Mouse (Mus musculus) liver, embryonic 11.5 days (tissue): ENCODE measurements around the gene Ghrl. TPM values are rescaled to one million over a fixed set of nuclear protein-coding genes. Genes with fewer than 3 reads are reported as not detected.

Experiments
- ATAC-seq: fragments of 200-750 bp; cut with Nextera tagmentation; replicated peaks from 2 replicates; pipeline ENCODE4 v1.8.0; 2017; ENCODE audit warnings: moderate number of reproducible peaks, mild to moderate bottlenecking, moderate TSS enrichment, moderate library complexity; ENCODE audit not compliant: low FRiP score
- DNase-seq: peaks from one replicate; pipeline ENCODE4 v3.0.0-alpha.2; 2017; ENCODE audit warnings: low spot score
- H3K27ac ChIP-seq: fragments of 300-500 bp; sonication (generic); 2 replicates; pipeline ENCODE4 v1.5.1; 2014; ENCODE audit warnings: mild to moderate bottlenecking, low read depth, low read length, control low read depth
- H3K27me3 ChIP-seq: fragments of 300-500 bp; sonication (generic); replicated peaks from 2 replicates; pipeline ENCODE4 v1.6.1; 2014; ENCODE audit warnings: low read length, mixed read lengths; ENCODE audit not compliant: control insufficient read depth, insufficient read depth
- H3K36me3 ChIP-seq: fragments of 300-500 bp; sonication (generic); 2 replicates; pipeline ENCODE4 v1.6.1; 2014; ENCODE audit warnings: mild to moderate bottlenecking, low read length, moderate library complexity, mixed read lengths; ENCODE audit not compliant: control insufficient read depth, insufficient read depth
- H3K4me1 ChIP-seq: fragments of 300-500 bp; sonication (generic); replicated peaks from 2 replicates; pipeline ENCODE4 v1.6.1; 2014; ENCODE audit warnings: low read length, mixed read lengths; ENCODE audit not compliant: control insufficient read depth, insufficient read depth
- H3K4me2 ChIP-seq: fragments of 300-500 bp; sonication (generic); 2 replicates; pipeline ENCODE4 v1.6.1; 2014; ENCODE audit warnings: mild to moderate bottlenecking, control low read depth, moderate library complexity
- H3K4me3 ChIP-seq: fragments of 300-500 bp; sonication (generic); 2 replicates; pipeline ENCODE4 v1.5.1; 2014; ENCODE audit warnings: low read depth, low read length, control low read depth
- H3K9ac ChIP-seq: fragments of 300-500 bp; sonication (generic); 2 replicates; pipeline ENCODE4 v1.6.1; 2014; ENCODE audit warnings: low read depth, low read length, control low read depth
- H3K9me3 ChIP-seq: fragments of 300-500 bp; sonication (generic); 2 replicates; pipeline ENCODE4 v1.6.1; 2016; ENCODE audit warnings: low read length, inconsistent platforms, mixed read lengths; ENCODE audit not compliant: control insufficient read depth
- WGBS: fragments of 180-500 bp; shearing (Covaris S2); extraction: QIAGEN DNeasy Blood & Tissue Kit; methylation state at CpG from one replicate; pipeline ENCODE4 v1.1.7; 2014; 5-methylcytosine and 5-hydroxymethylcytosine counted together
- polyA plus RNA-seq: library from polyadenylated mRNA; unstranded; fragments of >200 nt; fragmentation: Nextera tagmentation; extraction: Ambion mirVana; gene quantifications from 2 replicates; pipeline ENCODE4 v1.2.1, GENCODE M21; 2014

The Ghrl gene
- polyA plus RNA-seq, 1 experiment from 2014 or later: not detected

- ATAC-seq: no peak
- peak overlapping the region; percentile 67 for H3K4me2 ChIP-seq
- no peak overlapping the region for H3K9ac ChIP-seq
- H3K9me3 ChIP-seq: no peaks in the 10 kb centered on the region
- H3K36me3 ChIP-seq: peaks cover 2% of the 10 kb centered on the region; the same call in 1 of the 2 replicates
- no peaks in the 10 kb centered on the region for H3K27me3 ChIP-seq
- peak overlapping the region; percentile 17; the same call in 1 of the 2 replicates for H3K4me3 ChIP-seq
- no peak overlapping the region for H3K27ac ChIP-seq
- WGBS: 70% methylated on average over 5 of the region's 5 CpGs
- peaks cover 51% of the 10 kb centered on the region for H3K4me1 ChIP-seq
- DNase-seq: no peak
These were observed 27.0 kb downstream of the Ghrl start for GRCm38 (mm10) chr6:113692661-113693133.

- DNase-seq: no peak
- H3K4me2 ChIP-seq: peak overlapping the region; percentile 67
- H3K9me3 ChIP-seq: no peaks in the 10 kb centered on the region
- H3K27ac ChIP-seq: peak overlapping the region; percentile 95
- H3K27me3 ChIP-seq: no peaks in the 10 kb centered on the region
- H3K36me3 ChIP-seq: peaks cover 2% of the 10 kb centered on the region; the same call in 1 of the 2 replicates
- 48% methylated on average over 4 of the region's 4 CpGs for WGBS
- ATAC-seq: peak; percentile 13; the same call in 1 of the 2 replicates
- H3K4me1 ChIP-seq: peaks cover 49% of the 10 kb centered on the region
- H3K9ac ChIP-seq: peak overlapping the region; percentile 71
- peak overlapping the region; percentile 48 for H3K4me3 ChIP-seq
These were observed 28.6 kb downstream of the Ghrl start for GRCm38 (mm10) chr6:113691084-113691462.

GRCm38 (mm10) chr6:113690400-113691083, 29.1 kb downstream of the Ghrl start:
- peak overlapping the region; percentile 71 for H3K9ac ChIP-seq
- H3K4me2 ChIP-seq: peak overlapping the region; percentile 67
- H3K36me3 ChIP-seq: peaks cover 2% of the 10 kb centered on the region; the same call in 1 of the 2 replicates
- peak overlapping the region; percentile 48 for H3K4me3 ChIP-seq
- no peaks in the 10 kb centered on the region for H3K27me3 ChIP-seq
- peaks cover 43% of the 10 kb centered on the region for H3K4me1 ChIP-seq
- peak; percentile 83 for DNase-seq
- peak overlapping the region; percentile 95 for H3K27ac ChIP-seq
- no peaks in the 10 kb centered on the region for H3K9me3 ChIP-seq
- under 1% methylated on average over 14 of the region's 14 CpGs for WGBS
- ATAC-seq: peak; percentile 95

- Histone ChIP-seq H3K9me3 (no peaks in the 10 kb centered on the region), H3K4me1 (peaks cover 38% of the 10 kb centered on the region), H3K4me2 (peak overlapping the region; percentile 67), H3K27ac (peak overlapping the region; percentile 95), H3K4me3 (no peak overlapping the region; the same call in 1 of the 2 replicates), H3K27me3 (no peaks in the 10 kb centered on the region), H3K9ac (peak overlapping the region; percentile 15), H3K36me3 (peaks cover 2% of the 10 kb centered on the region; the same call in 1 of the 2 replicates)
- ATAC-seq: peak; percentile 2; the same call in 1 of the 2 replicates
- WGBS: 36% methylated on average over 7 of the region's 7 CpGs
- peak; percentile 52 for DNase-seq
These were observed 29.7 kb downstream of the Ghrl start for GRCm38 (mm10) chr6:113690008-113690399.

GRCm38 (mm10) chr6:113686551-113687125, 33.0 kb downstream of the Ghrl start:
- 60% methylated on average over 8 of the region's 8 CpGs for WGBS

GRCm38 (mm10) chr6:113683081-113683825, 36.4 kb downstream of the Ghrl start:
- Histone ChIP-seq H3K36me3 (no peaks in the 10 kb centered on the region), H3K9ac (no peak overlapping the region), H3K4me1 (peaks cover 5% of the 10 kb centered on the region; the same call in 1 of the 2 replicates), H3K27ac (no peak overlapping the region), H3K4me2 (no peak overlapping the region), H3K9me3 (no peaks in the 10 kb centered on the region), H3K4me3 (no peak overlapping the region), H3K27me3 (no peaks in the 10 kb centered on the region)
- WGBS: 75% methylated on average over 10 of the region's 10 CpGs
- DNase-seq: no peak
- ATAC-seq: no peak

More at GRCm38 (mm10) chr6:113686551-113687125, 33.0 kb downstream of the Ghrl start:
- Histone ChIP-seq H3K9ac (no peak overlapping the region), H3K36me3 (no peaks in the 10 kb centered on the region), H3K4me3 (no peak overlapping the region), H3K9me3 (no peaks in the 10 kb centered on the region), H3K4me1 (peaks cover 16% of the 10 kb centered on the region), H3K27me3 (no peaks in the 10 kb centered on the region), H3K4me2 (no peak overlapping the region), H3K27ac (no peak overlapping the region)
- ATAC-seq (no peak), DNase-seq (no peak)

GRCm38 (mm10) chr6:113681271-113681670, 38.4 kb downstream of the Ghrl start:
- Histone ChIP-seq H3K27me3 (no peaks in the 10 kb centered on the region), H3K27ac (no peak overlapping the region), H3K36me3 (no peaks in the 10 kb centered on the region), H3K9ac (no peak overlapping the region), H3K4me2 (no peak overlapping the region), H3K4me1 (peaks cover 5% of the 10 kb centered on the region; the same call in 1 of the 2 replicates), H3K4me3 (no peak overlapping the region), H3K9me3 (no peaks in the 10 kb centered on the region)
- ATAC-seq: peak; percentile 78
- 12% methylated on average over 4 of the region's 4 CpGs for WGBS
- DNase-seq: peak; percentile 81

GRCm38 (mm10) chr6:113679993-113680566, 39.6 kb downstream of the Ghrl start:
- DNase-seq (no peak), ATAC-seq (no peak)
- 67% methylated on average over 9 of the region's 9 CpGs for WGBS
- H3K27ac ChIP-seq: no peak overlapping the region
- H3K36me3 ChIP-seq: no peaks in the 10 kb centered on the region
- no peak overlapping the region for H3K4me3 ChIP-seq
- no peaks in the 10 kb centered on the region for H3K9me3 ChIP-seq
- peaks cover 5% of the 10 kb centered on the region; the same call in 1 of the 2 replicates for H3K4me1 ChIP-seq
- no peak overlapping the region for H3K4me2 ChIP-seq
- H3K9ac ChIP-seq: no peak overlapping the region
- H3K27me3 ChIP-seq: no peaks in the 10 kb centered on the region
